Mouse (Mus musculus) heart, adult 2 months (tissue): Measurements from ENCODE around the gene Kcnip1.

Experiments used
- EP300 ChIP-seq: fragments of 200-500 bp; IDR thresholded peaks from 2 replicates; pipeline ENCODE4 v1.6.1; 2011; ENCODE audit warnings: low read depth, low read length, control low read depth; ENCODE audit not compliant: insufficient read depth
- POLR2A ChIP-seq: fragments of 200-500 bp; IDR thresholded peaks from 2 replicates; pipeline ENCODE4 v1.6.1; 2011; ENCODE audit warnings: mild to moderate bottlenecking, low read depth, low read length, control low read depth; ENCODE audit not compliant: insufficient read depth

- TF ChIP-seq EP300 (no peak), POLR2A (no peak)
These were observed at the start of gene Kcnip1 for GRCm38 (mm10) chr11:33992938-33993337.
